Mouse (Mus musculus): ENCODE data around the gene Emc10. TPM values are rescaled to one million over a fixed set of nuclear protein-coding genes. Genes with fewer than 3 reads are reported as not detected.

The Emc10 gene
- total RNA-seq, 2 experiments from 2014 or later, result 95.4 to 101 TPM

GRCm38 (mm10) chr7:44465111-44465510, 31.2 kb downstream of the Emc10 start, which contains the start of gene Aspdh:
Gene Aspdh, plus strand, starts transcription at chr7:44465391.
- DNase-seq (ENCODE audit: low spot score in 2 of 2), result no peak

- no peak for DNase-seq (ENCODE audit: low spot score in 2 of 2)
Observed at GRCm38 (mm10) chr7:44464511-44464910, 31.8 kb downstream of the Emc10 start.

- DNase-seq (ENCODE audit: low spot score in 2 of 2), result no peak
Observed at GRCm38 (mm10) chr7:44463556-44464225, 32.6 kb downstream of the Emc10 start.

- no peak for DNase-seq (ENCODE audit: low spot score in 2 of 2)
Observed at GRCm38 (mm10) chr7:44463056-44463425, 33.3 kb downstream of the Emc10 start.

- no peak for DNase-seq (ENCODE audit: low spot score in 2 of 2)
Observed at GRCm38 (mm10) chr7:44462218-44463055, 33.9 kb downstream of the Emc10 start.

GRCm38 (mm10) chr7:44461503-44462217, 34.7 kb downstream of the Emc10 start:
- DNase-seq (ENCODE audit: low spot score in 2 of 2), result no peak

- no peak for DNase-seq (ENCODE audit: low spot score in 2 of 2)
Observed at GRCm38 (mm10) chr7:44460767-44461502, 35.4 kb downstream of the Emc10 start.

- DNase-seq (ENCODE audit: low spot score in 2 of 2), result no peak
Observed at GRCm38 (mm10) chr7:44460067-44460466, 36.3 kb downstream of the Emc10 start.

- no peak for DNase-seq (ENCODE audit: low spot score in 2 of 2)
Observed at GRCm38 (mm10) chr7:44456302-44456701, 40.0 kb downstream of the Emc10 start.

- DNase-seq (ENCODE audit: low spot score in 2 of 2), result no peak
Observed at GRCm38 (mm10) chr7:44453256-44453655, 43.1 kb downstream of the Emc10 start.

- DNase-seq (ENCODE audit: low spot score in 2 of 2), result no peak
Observed at GRCm38 (mm10) chr7:44446070-44446855, 50.1 kb downstream of the Emc10 start.

- no peak for DNase-seq (ENCODE audit: low spot score in 2 of 2)
Observed at GRCm38 (mm10) chr7:44445528-44445923, 50.8 kb downstream of the Emc10 start.

- no peak for DNase-seq (ENCODE audit: low spot score in 2 of 2)
Observed at GRCm38 (mm10) chr7:44444886-44445527, 51.3 kb downstream of the Emc10 start.

- DNase-seq (ENCODE audit: low spot score in 2 of 2), result no peak
Observed at GRCm38 (mm10) chr7:44443268-44444173, 52.8 kb downstream of the Emc10 start.

- DNase-seq (ENCODE audit: low spot score in 2 of 2), result no peak
Observed at GRCm38 (mm10) chr7:44442407-44442821, 53.9 kb downstream of the Emc10 start.

GRCm38 (mm10) chr7:44441648-44442109, 54.6 kb downstream of the Emc10 start:
- no peak for DNase-seq (ENCODE audit: low spot score in 2 of 2)

- DNase-seq (ENCODE audit: low spot score in 2 of 2), result no peak
Observed at GRCm38 (mm10) chr7:44441180-44441579, 55.1 kb downstream of the Emc10 start.

- DNase-seq (ENCODE audit: low spot score in 2 of 2), result no peak
Observed at GRCm38 (mm10) chr7:44440479-44440878, 55.9 kb downstream of the Emc10 start.
